Mouse (Mus musculus) testis, adult 2 months (tissue): Measurements from ENCODE around the gene Tmem219.
A peak's percentile ranks its signal among the peaks of the same experiment; 100 is the strongest.

ENCODE experiments used
- CTCF ChIP-seq: fragments of 200-500 bp; IDR thresholded peaks from 2 replicates; pipeline ENCODE4 v1.5.1; 2012; ENCODE audit warnings: low read depth, mild to moderate bottlenecking, inconsistent platforms, low read length, moderate library complexity; ENCODE audit not compliant: control insufficient read depth, insufficient read depth, insufficient replicate concordance
- POLR2A ChIP-seq: fragments of 200-500 bp; IDR thresholded peaks from 2 replicates; pipeline ENCODE4 v1.6.1; 2012; ENCODE audit warnings: low read depth, mild to moderate bottlenecking, inconsistent platforms, low read length, moderate library complexity; ENCODE audit not compliant: control insufficient read depth

DNA sequence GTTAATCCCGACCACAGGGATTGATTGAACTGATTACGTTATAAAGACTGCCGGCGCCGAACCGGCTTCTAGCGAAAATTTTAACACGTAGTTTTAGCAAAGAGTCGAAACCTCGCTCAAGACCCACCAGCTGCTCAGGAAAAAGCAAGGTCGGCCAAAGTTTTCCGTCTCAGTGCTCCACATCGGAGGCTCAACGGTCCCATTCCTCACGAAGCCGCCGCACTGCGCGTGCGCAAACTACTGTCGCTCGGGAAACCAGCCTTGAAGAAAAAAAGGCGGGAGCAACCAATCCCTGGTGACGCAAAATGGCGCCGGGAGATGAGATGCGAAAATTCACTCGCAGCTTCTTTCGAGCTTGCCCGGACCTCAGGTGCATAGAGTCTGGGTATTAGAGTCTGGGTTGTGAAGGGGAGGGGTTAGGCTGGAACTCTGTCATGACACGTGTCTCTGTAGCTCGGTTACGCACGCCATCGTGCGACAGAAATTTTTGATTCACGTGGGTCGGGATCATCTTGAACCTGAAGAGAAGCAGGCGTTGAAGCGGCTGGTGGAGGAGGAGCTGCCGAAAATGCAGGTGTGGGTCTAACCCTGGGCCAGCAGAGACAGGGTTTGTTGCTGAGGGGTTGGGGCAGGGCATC is 60.5 kb downstream of the Tmem219 start, which contains the start of gene Ino80e:
- TF ChIP-seq CTCF (no peak), POLR2A (peak; percentile 12)
